Mouse (Mus musculus) lung, postnatal 25 days (tissue): ENCODE data around the gene Slamf7.
A peak's percentile ranks its signal among the peaks of the same experiment; 100 is the strongest.

Experiments
- DNase-seq: peaks from one replicate; pipeline ENCODE4 v3.0.0; 2022; ENCODE audit warnings: low spot score

Slamf7 gene

GRCm38 (mm10) chr1:171637101-171637500 lies 15.7 kb downstream of the Slamf7 start:
- no peak for DNase-seq

- no peak for DNase-seq
These were observed 17.1 kb downstream of the Slamf7 start for GRCm38 (mm10) chr1:171635696-171636095.

- peak; percentile 44 for DNase-seq
These were observed 21.4 kb downstream of the Slamf7 start for GRCm38 (mm10) chr1:171631447-171631846.

GRCm38 (mm10) chr1:171630912-171631311 lies 21.9 kb downstream of the Slamf7 start:
- no peak for DNase-seq

GRCm38 (mm10) chr1:171630041-171630440 lies 22.8 kb downstream of the Slamf7 start:
- DNase-seq = no peak

GRCm38 (mm10) chr1:171629168-171629567 lies 23.7 kb downstream of the Slamf7 start:
- no peak for DNase-seq

- no peak for DNase-seq
These were observed 25.0 kb downstream of the Slamf7 start for GRCm38 (mm10) chr1:171627801-171628200.

- DNase-seq = no peak
These were observed 32.7 kb downstream of the Slamf7 start for GRCm38 (mm10) chr1:171620091-171620490.

- no peak for DNase-seq
These were observed 33.2 kb downstream of the Slamf7 start for GRCm38 (mm10) chr1:171619645-171620044.

GRCm38 (mm10) chr1:171619001-171619400 lies 33.8 kb downstream of the Slamf7 start:
- DNase-seq = peak; percentile 68

- DNase-seq = peak; percentile 25
These were observed 35.8 kb downstream of the Slamf7 start for GRCm38 (mm10) chr1:171616881-171617515.

GRCm38 (mm10) chr1:171613962-171614361 lies 38.9 kb downstream of the Slamf7 start:
- DNase-seq = peak; percentile 15

- DNase-seq = no peak
These were observed 42.1 kb downstream of the Slamf7 start for GRCm38 (mm10) chr1:171610781-171611180.

- DNase-seq = peak; percentile 8
These were observed 42.8 kb downstream of the Slamf7 start for GRCm38 (mm10) chr1:171610026-171610425.

GRCm38 (mm10) chr1:171607176-171607575 lies 45.7 kb downstream of the Slamf7 start, which contains the start of gene Ly9:
TSS of gene Ly9 (minus strand) at chr1:171607410.
- peak; percentile 53 for DNase-seq

- DNase-seq = no peak
These were observed 46.2 kb downstream of the Slamf7 start for GRCm38 (mm10) chr1:171606656-171607055.

GRCm38 (mm10) chr1:171604686-171605085 lies 48.1 kb downstream of the Slamf7 start:
- DNase-seq = no peak

GRCm38 (mm10) chr1:171584584-171584983 lies 68.3 kb downstream of the Slamf7 start:
- DNase-seq = no peak
